Mouse (Mus musculus): ENCODE data around the gene AC170998.1.

GRCm38 (mm10) chr17:28769121-28769874 is 43.4 kb downstream of the AC170998.1 start, which contains the start of gene Mapk13:
- TF ChIP-seq CTCF (IDR thresholded peaks at IDR 0.05; ENCODE audit: control insufficient read depth, insufficient read depth, insufficient read length), result no peak
- no peak for TF ChIP-seq MAX (IDR thresholded peaks at IDR 0.05)
- no peak for TF ChIP-seq MYOG (IDR thresholded peaks at IDR 0.05; ENCODE audit: control insufficient read depth, extremely low read depth, insufficient read length)
